Mouse (Mus musculus): ENCODE measurements around the gene Vmn1r63. TPM values are rescaled to one million over a fixed set of nuclear protein-coding genes. Genes with fewer than 3 reads are reported as not detected.
"Not testable (repeated sequence)": the region's sequence is repeated elsewhere in the genome, so short reads cannot be mapped to it uniquely, and the experiment has no call there.

Vmn1r63 gene
- total RNA-seq (2021), result not detected
- not detected in 2 replicates for polyA plus RNA-seq (2012; rRNA removed)
- long read RNA-seq, result 0 reads

- intact Hi-C loops (cut with DNase I); H3K4me1 ChIP-seq (ENCODE audit: control insufficient read depth, insufficient read depth, low read length); H3K36me3 ChIP-seq (ENCODE audit: control insufficient read depth, insufficient read depth, low read length); H3K27ac ChIP-seq; H3K79me2 ChIP-seq (replicated peaks; ENCODE audit: control insufficient read depth, insufficient read depth, low read length); H3K27me3 ChIP-seq (ENCODE audit: control insufficient read depth, insufficient read depth, low read length); H3K4me3 ChIP-seq; DNase-seq; H3K9ac ChIP-seq (ENCODE audit: low read depth, low read length): not testable (repeated sequence)
- no CpG with 5 or more reads among the region's 2 CpGs for WGBS
Observed at GRCm38 (mm10) chr7:5805345-5805744, at the start of gene Vmn1r63. TSS of gene Vmn1r63 (minus strand) at chr7:5805445.

Other genes with a start within 250 kb of the Vmn1r63 start
- gene Vmn1r61, start 192.2 kb downstream of the Vmn1r63 start, total RNA-seq (2021), result not detected
- not detected in 2 replicates for gene Vmn1r61, start 192.2 kb downstream of the Vmn1r63 start, polyA plus RNA-seq (2012; rRNA removed)
- not detected for gene Vmn1r62, start 131.8 kb downstream of the Vmn1r63 start, total RNA-seq (2021)
- not detected in 2 replicates for gene Vmn1r62, start 131.8 kb downstream of the Vmn1r63 start, polyA plus RNA-seq (2012; rRNA removed)
- not detected for gene Vmn1r64, start 79.1 kb upstream of the Vmn1r63 start, total RNA-seq (2021)
- gene Vmn1r64, start 79.1 kb upstream of the Vmn1r63 start, polyA plus RNA-seq (2012; rRNA removed), result not detected in 2 replicates
- gene Vmn1r65, start 205.6 kb upstream of the Vmn1r63 start, total RNA-seq (2021), result not detected
- gene Vmn1r65, start 205.6 kb upstream of the Vmn1r63 start, polyA plus RNA-seq (2012; rRNA removed), result not detected in 2 replicates
- not detected for gene Nlrp4c, start 239.7 kb upstream of the Vmn1r63 start, total RNA-seq (2021)
- not detected in 2 replicates for gene Nlrp4c, start 239.7 kb upstream of the Vmn1r63 start, polyA plus RNA-seq (2012; rRNA removed)

All from heart, adult 2 months (tissue).